Mouse (Mus musculus) cerebellum, adult 18-20 months (tissue): Measurements from ENCODE around the gene Il9r.
A peak's percentile ranks its signal among the peaks of the same experiment; 100 is the strongest.

Source experiments
- DNase-seq, 2 experiments: peaks; one replicate each; pipeline ENCODE4 v3.0.0; 2021

Gene Il9r

DNA sequence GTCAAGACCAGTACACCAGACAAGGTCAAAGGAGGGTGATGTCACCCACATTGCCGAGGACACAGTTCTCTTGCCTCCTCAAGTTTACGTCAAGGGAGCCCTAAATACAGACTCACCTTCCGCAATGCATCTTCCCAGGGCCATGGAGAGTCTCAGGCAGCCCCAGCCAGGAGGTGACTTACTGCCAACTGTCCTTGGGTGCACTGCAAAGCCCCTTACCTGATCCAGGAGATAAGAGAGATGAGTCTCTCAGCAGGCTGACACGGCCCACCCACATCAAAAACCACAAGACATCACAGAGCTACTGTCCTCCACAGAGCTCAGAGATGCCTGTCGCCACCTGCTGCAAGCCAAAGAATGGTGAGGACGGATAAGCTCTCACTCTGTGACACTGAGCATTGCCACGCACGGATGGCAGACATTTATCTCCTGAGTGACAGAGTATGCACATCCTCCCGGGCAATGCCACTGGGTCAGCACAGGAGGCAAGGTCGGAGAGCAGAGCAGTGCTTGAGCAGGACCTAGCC, at the start of gene Il9r:
Gene Il9r, minus strand, starts transcription at position 205 of the 527 bp plus-strand sequence.
- no peak for DNase-seq

- DNase-seq = no peak
These were observed 48.3 kb upstream of the Il9r start for GRCm38 (mm10) chr11:32248350-32248749.

- no peak for DNase-seq
These were observed 47.0 kb upstream of the Il9r start for GRCm38 (mm10) chr11:32247068-32247467.

GRCm38 (mm10) chr11:32245614-32246013, 45.5 kb upstream of the Il9r start:
- no peak for DNase-seq

DNA sequence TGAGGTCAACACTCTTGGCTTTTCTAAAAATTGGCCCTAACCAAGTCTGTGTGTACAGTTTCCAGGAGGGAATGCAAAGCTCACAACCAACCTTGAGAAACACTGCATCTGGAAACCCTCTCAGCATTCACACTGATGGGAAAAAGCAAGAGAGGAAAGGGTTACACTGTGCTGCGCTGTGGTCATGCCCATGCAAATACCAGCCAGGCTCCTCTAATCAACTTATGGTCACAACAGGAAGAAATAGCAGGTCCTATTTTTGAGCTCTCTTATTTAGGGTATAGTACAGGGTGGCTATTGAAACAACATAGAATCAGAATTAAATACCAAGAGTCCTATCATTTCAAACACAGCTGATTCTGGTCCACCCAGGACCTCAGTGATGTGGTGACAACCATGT, 44.5 kb upstream of the Il9r start:
- no peak for DNase-seq

- DNase-seq = no peak
These were observed 44.0 kb upstream of the Il9r start for GRCm38 (mm10) chr11:32244064-32244463.

DNA sequence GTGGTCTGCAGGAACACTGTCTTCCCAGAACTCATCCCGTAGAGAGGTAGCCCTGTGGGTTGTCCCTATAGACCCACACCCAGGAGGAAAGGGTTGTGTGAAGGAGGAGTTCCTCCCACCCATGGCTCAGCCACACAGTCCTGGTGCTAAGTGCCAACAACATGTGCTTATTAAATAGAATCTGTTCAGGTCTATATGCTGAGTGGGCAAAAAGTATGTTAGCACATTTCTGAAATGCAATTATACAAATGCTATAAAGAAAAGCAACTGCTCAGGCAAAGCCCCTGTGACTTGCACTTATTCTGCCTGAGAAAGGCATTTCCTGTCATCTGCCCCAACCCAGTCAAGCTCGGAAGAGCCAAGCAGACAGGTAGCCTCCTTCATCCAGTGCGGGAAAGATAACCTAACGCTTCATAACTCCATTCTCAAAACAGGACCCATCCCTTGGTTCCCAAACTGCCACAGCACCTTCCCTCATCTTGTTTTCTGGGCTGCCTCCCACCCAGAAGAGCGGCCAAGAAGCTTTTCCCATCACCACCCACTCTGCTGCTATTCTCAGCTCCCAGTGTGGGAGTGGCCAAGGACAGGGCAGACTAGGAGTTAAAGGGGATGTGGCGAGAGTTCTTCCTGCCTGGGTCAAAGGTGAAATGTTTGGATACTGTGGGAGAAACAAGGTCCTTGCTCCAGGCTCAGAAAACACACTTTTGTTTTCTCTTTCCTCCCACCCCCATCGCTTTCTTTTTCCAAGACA, 43.3 kb upstream of the Il9r start:
- no peak for DNase-seq

GRCm38 (mm10) chr11:32242209-32242608, 42.1 kb upstream of the Il9r start:
- no peak for DNase-seq

GRCm38 (mm10) chr11:32241391-32241790, 41.3 kb upstream of the Il9r start:
- DNase-seq = no peak

DNA sequence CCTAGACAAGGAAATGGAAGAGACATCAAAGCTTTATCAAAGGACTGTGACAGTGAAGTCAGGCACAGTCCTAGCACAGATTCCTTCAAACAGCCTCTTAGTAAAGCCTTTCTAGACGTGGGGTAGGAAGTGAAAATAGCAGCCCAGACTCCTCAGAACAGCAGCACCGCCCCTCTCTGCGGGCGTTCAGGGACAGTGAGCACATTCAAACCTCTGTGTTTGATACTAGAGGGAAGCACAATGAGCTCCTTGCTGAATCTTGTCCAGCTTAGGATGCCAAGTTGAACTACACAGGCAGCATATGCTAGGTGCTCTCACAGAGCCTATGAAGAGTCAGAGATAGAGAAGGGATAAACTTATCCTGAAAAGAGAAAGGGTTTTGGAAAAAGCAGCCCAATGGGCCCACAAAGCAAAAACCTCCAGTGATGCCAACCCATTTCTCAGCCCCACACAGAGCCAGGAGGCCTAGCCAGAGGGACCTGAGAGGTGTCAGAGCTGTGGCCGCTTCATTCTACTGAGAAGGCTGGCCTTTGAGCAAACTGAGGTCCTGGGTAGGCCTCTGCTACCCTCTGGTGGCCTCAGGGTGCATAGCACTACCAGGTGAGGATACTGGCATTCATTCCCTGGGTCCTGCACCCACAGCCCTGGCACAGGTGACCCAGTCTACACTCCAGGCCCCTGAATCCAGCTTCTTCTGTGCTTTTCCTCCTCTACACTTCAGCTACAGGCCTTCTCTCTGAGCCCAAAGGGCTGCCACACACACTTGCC, 38.2 kb upstream of the Il9r start:
- DNase-seq = peak; percentile 82 to 87

GRCm38 (mm10) chr11:32237411-32237795, 37.3 kb upstream of the Il9r start:
- DNase-seq = no peak

GRCm38 (mm10) chr11:32236712-32237410, 36.8 kb upstream of the Il9r start:
- peak; percentile 72 to 78 for DNase-seq

GRCm38 (mm10) chr11:32236132-32236531, 36.1 kb upstream of the Il9r start:
- DNase-seq = peak; percentile 4 to 32

- peak; percentile 50 to 54 for DNase-seq
These were observed 35.6 kb upstream of the Il9r start for GRCm38 (mm10) chr11:32235646-32236045.

- DNase-seq = peak in 1 of 2 experiments; percentile 8
These were observed 34.9 kb upstream of the Il9r start for GRCm38 (mm10) chr11:32234816-32235485.

- DNase-seq = peak in 1 of 2 experiments; percentile 52
These were observed 33.8 kb upstream of the Il9r start for GRCm38 (mm10) chr11:32233895-32234294.

DNA sequence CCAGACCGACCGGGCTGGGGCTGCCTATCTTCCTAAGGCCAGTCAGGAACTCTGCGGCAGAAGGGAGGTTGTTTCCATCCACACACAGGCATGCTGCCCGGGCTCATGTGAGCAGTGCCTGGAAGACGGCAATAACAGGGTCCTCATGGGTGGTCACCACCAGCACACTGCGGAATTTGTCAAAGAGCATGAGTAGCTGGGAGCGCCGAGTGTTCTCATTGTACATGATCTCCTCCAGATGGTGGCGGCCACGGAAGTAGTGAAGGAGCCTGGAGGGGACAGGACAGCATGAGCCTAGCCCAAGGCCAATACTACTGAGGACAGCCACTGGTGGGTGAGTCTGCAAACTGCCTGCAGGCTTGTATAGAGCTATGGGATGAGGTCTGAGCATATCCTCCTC, 32.8 kb upstream of the Il9r start:
- DNase-seq = peak; percentile 45 to 49

DNA sequence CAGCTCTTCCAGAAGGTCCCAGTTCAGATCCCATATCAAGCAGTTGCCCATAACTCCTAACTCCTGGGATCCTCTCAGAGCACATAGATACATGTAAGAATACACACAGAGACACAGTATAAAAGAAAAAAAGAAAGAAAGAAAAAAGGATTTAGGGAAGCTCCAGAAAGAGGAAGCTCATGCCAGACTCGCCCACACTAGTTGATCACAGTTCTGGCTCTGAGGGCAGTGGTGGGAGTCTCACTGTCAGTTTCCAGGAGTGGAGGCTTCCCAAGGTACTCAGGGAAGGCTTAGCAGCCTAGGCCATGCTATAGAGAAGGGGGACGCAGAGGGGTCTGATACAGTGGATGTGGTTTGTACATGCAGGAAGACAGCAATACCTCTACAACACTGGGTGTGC, 31.0 kb upstream of the Il9r start:
- no peak for DNase-seq

DNA sequence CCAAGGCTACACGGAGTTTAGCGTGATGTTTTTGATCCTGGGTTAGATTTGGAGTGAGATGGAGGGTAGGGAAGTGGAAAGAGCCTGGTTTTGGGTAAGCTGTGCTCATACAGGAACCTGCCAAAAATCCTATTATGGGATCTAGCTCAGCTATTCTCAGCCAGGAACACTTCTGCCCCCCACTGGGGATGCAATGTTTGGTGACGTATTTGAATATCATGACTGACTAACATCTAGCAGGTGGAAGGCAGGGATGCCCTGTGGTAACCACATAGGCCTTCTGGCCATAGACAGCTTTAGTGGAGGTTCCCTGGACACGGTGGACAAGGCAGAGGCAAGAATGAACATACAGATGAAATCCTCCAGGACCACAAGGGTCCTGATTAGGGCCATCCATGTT, 30.1 kb upstream of the Il9r start:
- peak; percentile 64 to 74 for DNase-seq

- DNase-seq = no peak
These were observed 28.3 kb upstream of the Il9r start for GRCm38 (mm10) chr11:32228292-32228845.

GRCm38 (mm10) chr11:32227555-32227954, 27.5 kb upstream of the Il9r start:
- DNase-seq = no peak

DNA sequence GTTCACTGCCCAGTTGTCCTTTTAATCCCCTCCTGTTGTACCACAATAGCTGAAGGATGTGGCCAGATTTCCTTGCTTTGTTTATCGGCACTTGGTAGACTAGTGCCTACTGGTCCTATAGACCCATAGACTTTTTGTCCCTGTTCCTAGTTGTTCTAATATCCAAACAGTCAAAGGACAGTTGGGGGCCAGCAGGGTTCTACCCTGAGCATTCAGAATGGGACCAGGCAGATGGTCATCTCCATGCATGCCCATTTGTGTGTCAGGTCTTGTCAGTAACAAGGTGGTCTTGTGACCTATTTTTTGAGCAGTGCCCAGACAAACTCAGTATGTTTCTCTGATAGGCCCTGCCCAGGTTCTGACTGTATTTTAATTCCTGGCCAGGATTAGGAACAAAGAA, 27.0 kb upstream of the Il9r start:
- DNase-seq = peak; percentile 55 to 59
